Mouse (Mus musculus) cerebral cortex, adult 2 months (tissue): ENCODE data around the gene Rab1a.

Source experiments
- WGBS: fragments of 180-500 bp; shearing (Covaris S2); methylation state at CpG from one replicate; pipeline ENCODE4 v1.1.7; 2018; 5-methylcytosine and 5-hydroxymethylcytosine counted together

The Rab1a gene

GRCm38 (mm10) chr11:20248277-20248676 lies 47.0 kb downstream of the Rab1a start:
- 26% methylated on average over 4 of the region's 4 CpGs for WGBS

- under 1% methylated on average over 38 of the region's 39 CpGs for WGBS
These were observed 47.6 kb downstream of the Rab1a start for GRCm38 (mm10) chr11:20248840-20249239.

- WGBS: under 1% methylated on average over 59 of the region's 59 CpGs
These were observed 48.3 kb downstream of the Rab1a start, which contains the start of gene Cep68 for GRCm38 (mm10) chr11:20249296-20250110. Cep68 (minus strand) TSS chr11:20249429.

DNA sequence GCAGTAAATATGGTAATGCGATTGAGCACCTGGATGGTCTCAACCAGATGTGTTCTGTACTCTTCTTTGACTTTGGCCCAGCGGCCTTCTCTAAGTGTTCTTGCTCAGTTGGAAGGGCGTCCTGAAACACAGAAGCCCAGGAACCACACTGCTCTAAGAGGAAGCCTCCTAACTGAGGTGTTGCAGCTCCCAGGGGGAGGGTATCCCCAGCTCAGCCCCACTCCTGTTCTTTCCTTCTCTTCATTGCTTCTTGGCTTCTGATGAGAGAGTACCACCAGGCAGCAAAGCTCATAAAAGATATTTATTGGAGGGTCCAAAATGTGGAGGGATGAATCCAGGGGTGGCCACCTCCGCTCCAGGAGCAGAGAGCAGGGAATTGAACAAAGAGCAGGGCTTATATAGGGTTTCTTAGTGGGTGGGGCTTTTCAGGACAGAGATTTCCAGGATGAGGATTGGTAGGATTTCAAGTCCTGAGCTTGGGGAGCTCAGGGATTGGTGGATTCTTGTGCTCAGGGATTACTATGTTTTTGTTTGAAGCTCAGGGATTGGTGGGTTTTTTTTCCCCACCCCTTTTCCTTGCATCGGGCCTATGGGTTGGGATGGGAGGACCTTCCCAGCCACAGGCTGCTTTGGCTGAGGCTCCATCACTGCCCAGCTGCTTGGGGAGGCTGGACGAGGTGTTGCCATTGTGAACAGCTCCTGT lies 49.4 kb downstream of the Rab1a start:
- WGBS: 92% methylated on average over 6 of the region's 6 CpGs

DNA sequence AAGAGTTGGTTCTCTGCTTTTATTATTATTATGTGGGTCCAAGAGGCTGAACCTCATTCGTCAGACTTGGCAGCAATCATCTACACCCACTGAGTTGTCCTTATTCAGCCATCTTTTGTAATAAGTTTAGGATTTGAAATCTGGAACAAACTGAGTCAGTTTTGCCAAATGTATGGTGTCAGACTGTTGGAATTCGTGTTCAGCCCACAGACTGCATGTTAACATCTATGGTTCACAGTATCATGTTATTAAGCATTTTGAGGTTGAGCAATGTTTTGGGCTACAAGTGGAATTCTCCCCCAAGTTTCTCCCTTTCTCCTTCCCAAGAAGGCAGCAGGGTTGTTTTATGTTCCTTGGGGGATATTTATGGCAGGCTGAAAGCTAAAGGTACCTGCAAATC lies 51.9 kb downstream of the Rab1a start:
- 35% methylated on average over 2 of the region's 2 CpGs for WGBS

DNA sequence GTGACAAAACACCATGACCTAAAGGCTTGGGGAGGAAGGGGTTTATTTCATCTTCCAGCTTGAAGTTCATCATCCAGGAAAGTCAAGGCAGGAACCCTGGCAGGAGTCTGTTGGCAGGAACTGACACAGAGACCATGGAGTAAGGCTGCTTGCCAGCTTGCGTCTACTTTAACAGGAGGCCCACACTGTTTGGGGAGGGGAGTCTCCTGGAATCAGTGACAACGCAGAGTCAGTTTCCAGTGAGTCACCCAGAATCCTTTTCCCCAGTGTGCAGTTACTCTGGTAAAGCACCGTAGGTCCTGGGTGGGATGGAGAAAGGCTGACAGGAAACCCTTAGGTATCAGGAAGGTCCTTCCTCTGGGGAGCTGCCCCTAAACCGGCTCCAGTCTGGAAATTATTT lies 53.6 kb downstream of the Rab1a start:
- WGBS: 68% methylated on average over 4 of the region's 4 CpGs

- 61% methylated on average over 8 of the region's 8 CpGs for WGBS
These were observed 61.6 kb downstream of the Rab1a start for GRCm38 (mm10) chr11:20262628-20263380.

GRCm38 (mm10) chr11:20269885-20270284 lies 68.7 kb downstream of the Rab1a start:
- 83% methylated on average over 6 of the region's 6 CpGs for WGBS

- WGBS: 76% methylated on average over 2 of the region's 2 CpGs
These were observed 74.7 kb downstream of the Rab1a start for GRCm38 (mm10) chr11:20275974-20276373.
